In the genomic region with DNA sequence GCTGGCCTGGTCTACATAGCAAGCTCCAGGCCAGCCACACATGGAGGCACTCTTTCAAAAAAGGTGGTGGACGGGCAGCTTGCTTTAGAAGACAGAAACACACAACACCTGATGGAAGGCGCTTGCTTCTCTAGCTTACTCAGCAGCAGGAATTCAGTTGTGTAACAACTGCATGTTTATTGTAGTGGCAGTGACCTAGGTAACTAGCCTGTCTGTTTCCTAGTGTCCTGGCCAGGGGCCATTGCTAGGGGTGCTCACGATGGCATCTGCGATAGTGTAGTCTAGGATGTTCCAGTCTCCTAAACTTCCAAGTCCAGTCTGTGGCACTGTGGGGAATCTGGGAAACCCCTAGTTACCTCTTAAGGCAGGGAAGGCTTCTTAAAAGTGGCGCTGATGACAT, we compare ENCODE assay signal across 10 mouse cellular contexts. TPM values are rescaled to one million over a fixed set of nuclear protein-coding genes. Genes with fewer than 3 reads are reported as not detected.
DNase-seq lines count a peak whose midpoint lies in the region; ATAC-seq and TF ChIP-seq lines count a peak whose summit lies in the region.
"Had no signal": no experiment of that assay in that cellular context is flagged by ENCODE, and none has a peak within 500 bp of the region (broad histone marks: within the 10 kb centered on the region; RNA-seq: fewer than 3 reads in every experiment).

No protein-coding gene starts in this region.

- H3K27me3 ChIP-seq in kidney, adult 2 months (replicated peaks; ENCODE audit: control insufficient read depth, insufficient read depth, low read length) = no peaks in the 10 kb centered on the region
- H3K27me3 ChIP-seq in kidney, embryonic 14.5 days (ENCODE audit: control insufficient read depth, insufficient read depth, low read length) = no peaks in the 10 kb centered on the region
- no peaks in the 10 kb centered on the region for H3K27me3 ChIP-seq in forebrain, embryonic 15.5 days
- no peaks in the 10 kb centered on the region for H3K27me3 ChIP-seq in limb, embryonic 15.5 days
- no peaks in the 10 kb centered on the region for H3K27me3 ChIP-seq in myocyte (ENCODE audit: control insufficient read depth, insufficient read depth, insufficient read length)

- peaks cover 15% of the 10 kb centered on the region; the same call in 1 of the 2 replicates for H3K4me1 ChIP-seq in kidney, adult 2 months (ENCODE audit: control insufficient read depth, insufficient read depth, low read length)
- peaks cover 20% of the 10 kb centered on the region for H3K4me1 ChIP-seq in kidney, embryonic 14.5 days (ENCODE audit: control insufficient read depth, insufficient read depth, low read length)
- peaks cover 35% of the 10 kb centered on the region for H3K4me1 ChIP-seq in forebrain, embryonic 15.5 days
- H3K4me1 ChIP-seq in limb, embryonic 15.5 days = peaks cover 24% of the 10 kb centered on the region

- ATAC-seq in kidney, embryonic 14.5 days (ENCODE audit: low FRiP score, low TSS enrichment) = no peak
- no peak for ATAC-seq in forebrain, embryonic 15.5 days (replicated peaks)
- no peak for ATAC-seq in limb, embryonic 15.5 days (ENCODE audit: insufficient number of reproducible peaks, low FRiP score, low TSS enrichment, low read depth)

- peak; percentile 25 for DNase-seq in kidney, adult 2 months
- DNase-seq in layer of hippocampus, adult 8-10 months (ENCODE audit: low spot score in 2 of 2) = no peak
- no peak for DNase-seq in kidney, postnatal 36 days
- DNase-seq in gastrocnemius, postnatal 36 days = no peak
- DNase-seq: kidney, postnatal 4 days; right cerebral cortex, postnatal 4 days had no signal

- 76% methylated on average over 5 of the region's 5 CpGs for whole genome bisulfite sequencing in kidney, adult 2 months
- 84% methylated on average over 5 of the region's 5 CpGs for WGBS in kidney, embryonic 14.5 days
- WGBS in forebrain, embryonic 15.5 days = 81% methylated on average over 5 of the region's 5 CpGs
- 89% methylated on average over 5 of the region's 5 CpGs for WGBS in limb, embryonic 15.5 days

- no peak overlapping the region for H3K27ac ChIP-seq in kidney, adult 2 months (ENCODE audit: insufficient read depth, low read depth, low read length)
- H3K27ac ChIP-seq in kidney, embryonic 14.5 days (ENCODE audit: low read depth, low read length) = no peak overlapping the region
- H3K27ac ChIP-seq in forebrain, embryonic 15.5 days (replicated peaks) = peak overlapping the region; percentile 99
- H3K27ac ChIP-seq in limb, embryonic 15.5 days = peak overlapping the region; percentile 11; the same call in 1 of the 2 replicates

- no peak overlapping the region for H3K4me3 ChIP-seq in kidney, adult 2 months (ENCODE audit: insufficient read depth, low read depth, low read length)
- no peak overlapping the region for H3K4me3 ChIP-seq in kidney, embryonic 14.5 days (ENCODE audit: low read length)
- H3K4me3 ChIP-seq in forebrain, embryonic 15.5 days = no peak overlapping the region
- no peak overlapping the region for H3K4me3 ChIP-seq in limb, embryonic 15.5 days
- H3K4me3 ChIP-seq in myocyte = no peak overlapping the region

- H3K9me3 ChIP-seq in kidney, embryonic 14.5 days (ENCODE audit: control insufficient read depth, low read length) = no peaks in the 10 kb centered on the region
- H3K9me3 ChIP-seq in forebrain, embryonic 15.5 days = no peaks in the 10 kb centered on the region
- H3K9me3 ChIP-seq in limb, embryonic 15.5 days = no peaks in the 10 kb centered on the region

- intact Hi-C loops in gastrocnemius, postnatal 36 days (cut with DNase I) = loop anchor here (2.0 kb wide), 1 partner anchor 19 kb away; no protein-coding TSS in a partner anchor

- no peak for TF ChIP-seq CTCF in kidney, adult 2 months (conservative IDR thresholded peaks at IDR 0.05; ENCODE audit: insufficient read depth, insufficient read length, low read depth, low read length)

- H3K36me3 ChIP-seq in kidney, adult 2 months (ENCODE audit: control insufficient read depth, insufficient read depth, low read length) = no peaks in the 10 kb centered on the region
- peaks cover 11% of the 10 kb centered on the region; the same call in 1 of the 2 replicates for H3K36me3 ChIP-seq in kidney, embryonic 14.5 days (ENCODE audit: control insufficient read depth, insufficient read depth, low read length)
- peaks cover 4% of the 10 kb centered on the region; the same call in 1 of the 2 replicates for H3K36me3 ChIP-seq in forebrain, embryonic 15.5 days
- H3K36me3 ChIP-seq in limb, embryonic 15.5 days = peaks cover 14% of the 10 kb centered on the region
- peaks cover 32% of the 10 kb centered on the region for H3K36me3 ChIP-seq in myocyte (ENCODE audit: control insufficient read depth, insufficient read depth)

- H3K79me2 ChIP-seq in myocyte (ENCODE audit: control insufficient read depth, insufficient read depth) = peaks cover 14% of the 10 kb centered on the region

- TF ChIP-seq POLR2A in kidney, adult 2 months (IDR thresholded peaks at IDR 0.05; ENCODE audit: low read depth, low read length) = no peak
- TF ChIP-seq POLR2A in myocyte (IDR thresholded peaks at IDR 0.05; ENCODE audit: insufficient read length, low read depth) = no peak

- H3K9ac ChIP-seq in kidney, embryonic 14.5 days (ENCODE audit: low read depth, low read length) = no peak overlapping the region
- no peak overlapping the region for H3K9ac ChIP-seq in forebrain, embryonic 15.5 days (replicated peaks)
- no peak overlapping the region for H3K9ac ChIP-seq in limb, embryonic 15.5 days

- H3K4me2 ChIP-seq in kidney, embryonic 14.5 days (replicated peaks; ENCODE audit: low read depth, low read length) = no peak overlapping the region
- no peak overlapping the region for H3K4me2 ChIP-seq in forebrain, embryonic 15.5 days (replicated peaks)
- H3K4me2 ChIP-seq in limb, embryonic 15.5 days = no peak overlapping the region
- peak overlapping the region; percentile 12 for H3K4me2 ChIP-seq in myocyte (ENCODE audit: low read depth)

- no peak overlapping the region for H3ac ChIP-seq in myocyte (ENCODE audit: control insufficient read depth, insufficient read length)

TF ChIP-seq in myocyte, 11 proteins besides CTCF, POLR2A, EP300 and RAD21:
- TF ChIP-seq MYOD1 (IDR thresholded peaks at IDR 0.05; ENCODE audit: control insufficient read depth in 1 of 3, insufficient read length in 2 of 3, low read depth in 2 of 3) (no peak), TCF3 (IDR thresholded peaks at IDR 0.05; ENCODE audit: insufficient read length, low read depth) (no peak), SRF (IDR thresholded peaks at IDR 0.05; ENCODE audit: control insufficient read depth, insufficient read length, low read depth) (no peak), MAX (IDR thresholded peaks at IDR 0.05; ENCODE audit: low read depth) (no peak), USF1 (IDR thresholded peaks at IDR 0.05; ENCODE audit: low read depth) (no peak), REST (IDR thresholded peaks at IDR 0.05; ENCODE audit: insufficient read depth, insufficient read length) (no peak), MYOG (IDR thresholded peaks at IDR 0.05; ENCODE audit: control insufficient read depth in 1 of 3, insufficient read depth in 1 of 3, insufficient read length in 2 of 3, low read depth in 2 of 3) (no peak), POLR2AphosphoS2 (IDR thresholded peaks at IDR 0.05; ENCODE audit: insufficient read length, low read depth) (no peak), TCF12 (IDR thresholded peaks at IDR 0.05; ENCODE audit: insufficient read depth, poor library complexity, severe bottlenecking) (no peak), E2F4 (IDR thresholded peaks at IDR 0.05; ENCODE audit: insufficient read depth) (no peak), CEBPB (IDR thresholded peaks at IDR 0.05; ENCODE audit: insufficient read depth, poor library complexity, severe bottlenecking) (no peak)

RNA-seq across cellular contexts. Expression of a gene that starts 2.8 kb away (rescaled TPM):
- 102 and 118 TPM in 2 replicates for polyA plus RNA-seq in kidney, adult 2 months (2012; rRNA removed)
- polyA plus RNA-seq in kidney, embryonic 14.5 days (2014; fragmentation: Nextera tagmentation; extraction: Ambion mirVana) = 76.9 and 114 TPM in 2 replicates
- polyA plus RNA-seq in forebrain, embryonic 15.5 days (2015; fragmentation: Nextera tagmentation; extraction: Ambion mirVana) = 223 and 225 TPM in 2 replicates
- polyA plus RNA-seq in limb, embryonic 15.5 days (2015; fragmentation: Nextera tagmentation; extraction: Ambion mirVana) = 155 and 165 TPM in 2 replicates
- 285 TPM for polyA plus RNA-seq in myocyte (2012; fragmentation: generic; extraction: Trizol)
- total RNA-seq in layer of hippocampus, adult 8-10 months (2022) = 100 to 1,000 TPM; 175 to 214 (median 189) TPM
- total RNA-seq in gastrocnemius, postnatal 36 days (2021) = 1 to 10 TPM; 9.2 to 9.8 TPM

RNA-seq across cellular contexts. Expression of a gene that starts 16.4 kb away (rescaled TPM):
- 6.9 and 7.5 TPM in 2 replicates for polyA plus RNA-seq in kidney, adult 2 months (2012; rRNA removed)
- 12.8 and 19.6 TPM in 2 replicates for polyA plus RNA-seq in kidney, embryonic 14.5 days (2014; fragmentation: Nextera tagmentation; extraction: Ambion mirVana)
- polyA plus RNA-seq in forebrain, embryonic 15.5 days (2015; fragmentation: Nextera tagmentation; extraction: Ambion mirVana) = 17.7 and 18.4 TPM in 2 replicates
- polyA plus RNA-seq in limb, embryonic 15.5 days (2015; fragmentation: Nextera tagmentation; extraction: Ambion mirVana) = 24.6 and 28.8 TPM in 2 replicates
- 82.1 TPM for polyA plus RNA-seq in myocyte (2012; fragmentation: generic; extraction: Trizol)
- total RNA-seq in layer of hippocampus, adult 8-10 months (2022) = 10 to 100 TPM; 10.4 to 14.3 (median 13.0) TPM
- 10 to 100 TPM; 10.2 to 17.0 TPM for total RNA-seq in gastrocnemius, postnatal 36 days (2021)

Comparison
In these comparisons a context has a peak if more than half of its experiments do, and no peak if none do; other contexts are left out.
1. H3K27ac ChIP-seq: peak in forebrain, embryonic 15.5 days (single experiment) and limb, embryonic 15.5 days (single experiment); none in kidney, adult 2 months (single experiment) and kidney, embryonic 14.5 days (single experiment).